Mouse (Mus musculus) spleen, adult 2 months (tissue): ENCODE data around the gene Zfp706. TPM values are rescaled to one million over a fixed set of nuclear protein-coding genes. Genes with fewer than 3 reads are reported as not detected.

Experiments used
- DNase-seq, 2 experiments: peaks; one replicate each; pipeline versions ENCODE4 v3.0.0 to v3.0.0-alpha.2; 2012 to 2021; ENCODE audit warnings: low spot score in 2 of 2, low read depth in 1 of 2
- H3K27ac ChIP-seq: fragments of 200-500 bp; 2 replicates; pipeline ENCODE4 v1.5.1; 2012; ENCODE audit warnings: low read length, inconsistent platforms; ENCODE audit not compliant: insufficient read depth
- H3K27me3 ChIP-seq: fragments of 200-500 bp; 2 replicates; pipeline ENCODE4 v1.6.1; 2012; ENCODE audit warnings: mild to moderate bottlenecking, moderate library complexity, low read length, inconsistent platforms; ENCODE audit not compliant: control insufficient read depth, insufficient read depth
- H3K36me3 ChIP-seq: fragments of 200-500 bp; 2 replicates; pipeline ENCODE4 v1.6.1; 2012; ENCODE audit warnings: mild to moderate bottlenecking, low read length, inconsistent platforms; ENCODE audit not compliant: control insufficient read depth, insufficient read depth
- H3K4me1 ChIP-seq: fragments of 200-500 bp; 2 replicates; pipeline ENCODE4 v1.6.1; 2011; ENCODE audit warnings: inconsistent platforms; ENCODE audit not compliant: control insufficient read depth, insufficient read depth, insufficient read length
- H3K4me3 ChIP-seq: fragments of 200-500 bp; 2 replicates; pipeline ENCODE4 v1.5.1; 2011; ENCODE audit warnings: mild to moderate bottlenecking, inconsistent platforms; ENCODE audit not compliant: insufficient read depth, insufficient read length; ENCODE audit errors: extremely low read depth
- CTCF ChIP-seq: fragments of 200-500 bp; IDR thresholded peaks from 2 replicates; pipeline ENCODE4 v1.5.1; 2011; ENCODE audit warnings: mild to moderate bottlenecking, inconsistent platforms; ENCODE audit not compliant: insufficient read depth, insufficient read length, insufficient replicate concordance; ENCODE audit errors: extremely low read depth
- POLR2A ChIP-seq: fragments of 200-500 bp; IDR thresholded peaks from 2 replicates; pipeline ENCODE4 v1.6.1; 2011; ENCODE audit warnings: low read depth, low read length, inconsistent platforms
- WGBS: fragments of 180-500 bp; shearing (Covaris S2); methylation state at CpG from one replicate; pipeline ENCODE4 v1.1.7; 2018; 5-methylcytosine and 5-hydroxymethylcytosine counted together
- polyA plus RNA-seq: library from polyadenylated mRNA; depleted of rRNA; stranded (reverse); fragments of >200 nt; gene quantifications from 2 replicates; pipeline ENCODE4 v1.2.3, GENCODE M21; 2012

Zfp706 gene
- polyA plus RNA-seq, 1 experiment, result 23.4 TPM

- WGBS, result 64% methylated on average over 5 of the region's 5 CpGs
- Histone ChIP-seq H3K4me3 (no peak overlapping the region), H3K4me1 (no peaks in the 10 kb centered on the region), H3K36me3 (no peaks in the 10 kb centered on the region), H3K27me3 (no peaks in the 10 kb centered on the region), H3K27ac (no peak overlapping the region)
- DNase-seq, result no peak
- TF ChIP-seq CTCF (no peak), POLR2A (no peak)
These were observed 35.0 kb upstream of the Zfp706 start for GRCm38 (mm10) chr15:37042559-37042958.

DNA sequence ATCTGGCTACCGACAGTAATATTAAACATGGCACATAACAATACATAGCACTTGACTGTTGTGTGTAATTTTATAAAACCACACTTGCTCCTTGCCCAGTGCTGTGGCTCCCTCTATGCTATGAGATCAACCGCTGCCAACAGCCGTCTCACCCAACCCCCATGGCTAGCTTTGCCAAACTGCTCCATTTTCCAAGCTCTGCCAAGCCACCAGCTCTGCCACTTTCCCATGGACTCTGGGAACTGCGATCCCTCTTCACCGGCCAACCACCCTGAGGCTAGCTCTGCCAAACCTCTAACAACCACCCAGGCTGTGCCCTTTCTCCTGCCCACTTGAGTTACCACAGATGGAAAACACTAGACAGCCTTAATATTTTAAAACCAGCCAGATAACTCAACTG, 33.6 kb upstream of the Zfp706 start:
- DNase-seq, result no peak
- H3K4me3 ChIP-seq, result no peak overlapping the region
- no peaks in the 10 kb centered on the region for H3K4me1 ChIP-seq
- TF ChIP-seq POLR2A (no peak), CTCF (no peak)
- no peaks in the 10 kb centered on the region for H3K27me3 ChIP-seq
- H3K36me3 ChIP-seq, result no peaks in the 10 kb centered on the region
- no peak overlapping the region for H3K27ac ChIP-seq
- WGBS, result 93% methylated on average over 5 of the region's 5 CpGs

GRCm38 (mm10) chr15:37038666-37039065, 31.1 kb upstream of the Zfp706 start:
- DNase-seq, result no peak
- no peak overlapping the region for H3K4me3 ChIP-seq
- H3K36me3 ChIP-seq, result no peaks in the 10 kb centered on the region
- no peaks in the 10 kb centered on the region for H3K4me1 ChIP-seq
- TF ChIP-seq CTCF, result no peak
- 55% methylated on average over 1 of the region's 1 CpGs for WGBS
- no peak overlapping the region for H3K27ac ChIP-seq
- H3K27me3 ChIP-seq, result no peaks in the 10 kb centered on the region

GRCm38 (mm10) chr15:37037704-37038103, 30.1 kb upstream of the Zfp706 start:
- TF ChIP-seq CTCF (no peak), POLR2A (no peak)
- no peak overlapping the region for H3K27ac ChIP-seq
- no peak for DNase-seq
- H3K4me1 ChIP-seq, result no peaks in the 10 kb centered on the region
- no peaks in the 10 kb centered on the region for H3K36me3 ChIP-seq
- H3K4me3 ChIP-seq, result no peak overlapping the region
- H3K27me3 ChIP-seq, result no peaks in the 10 kb centered on the region
- 57% methylated on average over 3 of the region's 3 CpGs for WGBS

DNA sequence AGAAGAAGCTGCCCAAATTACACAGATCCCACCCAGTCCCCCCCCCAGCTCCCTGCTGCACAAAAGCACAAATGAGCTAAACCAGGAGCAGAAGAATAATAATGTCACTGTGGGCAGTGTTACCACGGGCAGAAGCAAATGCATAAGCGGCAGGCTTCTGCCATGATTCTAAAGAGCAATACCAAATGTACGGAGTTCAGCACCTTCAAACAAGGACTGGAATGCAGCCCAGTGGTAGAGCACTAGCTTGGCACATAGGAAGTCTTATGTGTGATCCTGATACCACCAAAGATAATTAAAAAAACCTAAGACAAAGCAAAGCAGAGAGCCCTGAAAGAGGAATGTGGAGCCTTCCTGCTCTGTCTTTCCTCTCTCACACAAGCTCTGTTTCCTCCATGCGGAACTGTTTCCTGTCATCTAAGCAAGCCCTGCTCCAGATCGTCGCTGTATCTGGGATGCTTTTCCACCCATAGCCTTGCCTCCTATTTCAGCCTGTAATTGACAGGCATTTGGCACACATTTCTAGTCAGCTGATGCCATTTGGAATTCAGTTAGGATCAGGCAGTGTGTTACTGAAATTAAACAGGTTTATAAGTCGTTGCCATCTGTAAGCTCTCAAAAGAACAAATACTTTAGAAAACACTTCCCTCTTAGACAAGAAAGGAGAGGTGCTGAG, 29.0 kb upstream of the Zfp706 start:
- Histone ChIP-seq H3K4me1 (no peaks in the 10 kb centered on the region), H3K27ac (no peak overlapping the region)
- 70% methylated on average over 7 of the region's 7 CpGs for WGBS

GRCm38 (mm10) chr15:37034155-37034554, 26.6 kb upstream of the Zfp706 start:
- H3K36me3 ChIP-seq, result no peaks in the 10 kb centered on the region
- H3K27ac ChIP-seq, result no peak overlapping the region
- DNase-seq, result no peak
- 78% methylated on average over 2 of the region's 2 CpGs for WGBS
- TF ChIP-seq CTCF, result no peak
- no peak for TF ChIP-seq POLR2A
- no peak overlapping the region for H3K4me3 ChIP-seq
- H3K27me3 ChIP-seq, result no peaks in the 10 kb centered on the region
- H3K4me1 ChIP-seq, result no peaks in the 10 kb centered on the region

More for the DNA sequence above, 29.0 kb upstream of the Zfp706 start:
- DNase-seq, result no peak
- TF ChIP-seq POLR2A (no peak), CTCF (no peak)
- Histone ChIP-seq H3K4me3 (no peak overlapping the region), H3K27me3 (no peaks in the 10 kb centered on the region), H3K36me3 (no peaks in the 10 kb centered on the region)

DNA sequence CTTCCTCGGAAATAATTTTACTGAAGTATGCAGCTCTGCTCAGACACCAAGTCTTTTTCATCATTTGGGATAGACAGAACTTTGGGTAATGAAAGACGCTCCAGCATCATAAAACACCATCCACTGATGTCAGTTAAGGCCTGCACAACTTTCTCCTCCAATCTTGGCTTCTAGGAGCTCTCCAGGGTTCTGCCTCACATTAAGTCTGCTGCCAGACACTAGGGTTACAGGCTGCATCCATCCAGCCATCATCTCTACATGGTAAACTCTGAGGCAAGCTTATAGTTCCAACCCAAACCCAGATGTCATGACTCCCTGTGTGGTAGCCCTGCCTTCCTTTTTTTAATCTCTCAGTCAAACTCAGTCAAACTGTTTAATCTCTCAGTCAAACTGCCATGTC, 25.9 kb upstream of the Zfp706 start:
- no peaks in the 10 kb centered on the region for H3K27me3 ChIP-seq
- TF ChIP-seq CTCF (no peak), POLR2A (no peak)
- no peaks in the 10 kb centered on the region for H3K4me1 ChIP-seq
- 86% methylated on average over 2 of the region's 2 CpGs for WGBS
- no peaks in the 10 kb centered on the region for H3K36me3 ChIP-seq
- H3K27ac ChIP-seq, result no peak overlapping the region
- DNase-seq, result no peak
- no peak overlapping the region for H3K4me3 ChIP-seq
